Mouse (Mus musculus) thymus, postnatal 14 days (tissue): ENCODE measurements around the gene C1rl.
"Not testable (repeated sequence)": the region's sequence is repeated elsewhere in the genome, so short reads cannot be mapped to it uniquely, and the experiment has no call there.

Experiments
- DNase-seq: peaks from one replicate; pipeline ENCODE4 v3.0.0; 2021

Gene C1rl

GRCm38 (mm10) chr6:124492842-124493561, at the start of gene C1rl:
Gene C1rl, plus strand, starts transcription at chr6:124493113.
- DNase-seq, result peak; percentile 54

- no peak for DNase-seq
Measured at GRCm38 (mm10) chr6:124443338-124443737, 49.6 kb upstream of the C1rl start.

- DNase-seq, result no peak
Measured at GRCm38 (mm10) chr6:124446024-124446423, 46.9 kb upstream of the C1rl start.

GRCm38 (mm10) chr6:124446459-124446858, 46.5 kb upstream of the C1rl start:
- DNase-seq, result no peak

GRCm38 (mm10) chr6:124447356-124447755, 45.6 kb upstream of the C1rl start:
- no peak for DNase-seq

GRCm38 (mm10) chr6:124448186-124448852, 44.6 kb upstream of the C1rl start:
- no peak for DNase-seq

GRCm38 (mm10) chr6:124448959-124449667, 43.8 kb upstream of the C1rl start:
- DNase-seq, result no peak

- no peak for DNase-seq
Measured at GRCm38 (mm10) chr6:124449668-124450383, 43.1 kb upstream of the C1rl start.

GRCm38 (mm10) chr6:124451995-124452394, 40.9 kb upstream of the C1rl start:
- no peak for DNase-seq

- no peak for DNase-seq
Measured at GRCm38 (mm10) chr6:124453756-124454155, 39.2 kb upstream of the C1rl start.

- DNase-seq, result no peak
Measured at GRCm38 (mm10) chr6:124456243-124456642, 36.7 kb upstream of the C1rl start.

- no peak for DNase-seq
Measured at GRCm38 (mm10) chr6:124457827-124458226, 35.1 kb upstream of the C1rl start.

GRCm38 (mm10) chr6:124458505-124458904, 34.4 kb upstream of the C1rl start:
- DNase-seq, result no peak

GRCm38 (mm10) chr6:124459388-124459787, 33.5 kb upstream of the C1rl start:
- DNase-seq, result no peak

- peak; percentile 30 for DNase-seq
Measured at GRCm38 (mm10) chr6:124463881-124464291, 29.0 kb upstream of the C1rl start.

GRCm38 (mm10) chr6:124464305-124465271, 28.3 kb upstream of the C1rl start, which contains the start of gene Clstn3:
Gene Clstn3, minus strand, starts transcription at chr6:124464794.
- peak; percentile 93 for DNase-seq

- DNase-seq, result no peak
Measured at GRCm38 (mm10) chr6:124465299-124465698, 27.6 kb upstream of the C1rl start.

GRCm38 (mm10) chr6:124465729-124466128, 27.2 kb upstream of the C1rl start:
- no peak for DNase-seq

- DNase-seq, result no peak
Measured at GRCm38 (mm10) chr6:124471121-124471520, 21.8 kb upstream of the C1rl start.

GRCm38 (mm10) chr6:124471783-124472638, 20.9 kb upstream of the C1rl start:
- not testable (repeated sequence) for DNase-seq

GRCm38 (mm10) chr6:124472801-124473200, 20.1 kb upstream of the C1rl start:
- DNase-seq, result peak; percentile 60
